Mouse (Mus musculus): ENCODE measurements around the gene Pnpla1. TPM values are rescaled to one million over a fixed set of nuclear protein-coding genes. Genes with fewer than 3 reads are reported as not detected.
A peak's percentile ranks its signal among the peaks of the same experiment; 100 is the strongest.
"Not testable (repeated sequence)": the region's sequence is repeated elsewhere in the genome, so short reads cannot be mapped to it uniquely, and the experiment has no call there.

The Pnpla1 gene
- total RNA-seq, 2 experiments from 2014 or later: not detected

DNA sequence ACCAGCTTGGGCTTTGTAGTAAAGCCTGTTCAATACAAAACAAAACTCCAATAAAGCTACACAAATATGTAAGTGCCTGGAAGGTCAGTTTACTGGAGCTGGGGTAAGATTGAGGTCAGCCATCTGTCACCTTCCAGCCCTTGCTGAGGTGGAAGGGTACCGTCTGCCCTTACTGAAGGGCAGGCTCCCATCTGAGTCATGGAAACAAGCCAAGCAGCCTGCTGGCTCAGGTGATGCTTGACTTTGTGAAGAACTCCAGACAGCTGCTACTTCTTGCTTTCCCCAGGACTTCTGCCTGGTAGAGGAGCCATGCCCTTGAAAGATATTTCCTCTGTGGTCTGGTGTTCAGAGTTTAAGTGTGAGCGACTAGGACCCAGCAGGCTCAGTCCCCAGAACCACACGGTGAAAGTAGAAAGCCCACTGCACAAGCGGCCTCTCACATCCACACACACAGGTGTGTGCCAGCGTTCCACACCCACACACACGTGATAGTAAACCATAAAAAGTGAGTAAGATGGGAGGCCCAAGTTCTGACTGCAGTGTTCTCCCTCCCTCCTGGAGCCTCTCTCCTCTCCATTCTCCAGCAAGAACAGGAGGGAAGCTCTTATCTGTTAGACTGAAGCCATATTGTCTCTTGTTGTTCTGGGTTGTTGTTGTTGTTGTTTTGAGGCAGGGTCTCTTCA is 32.7 kb upstream of the Pnpla1 start:
- TF ChIP-seq CTCF (IDR thresholded peaks at IDR 0.05): no peak
- Histone ChIP-seq H3K27ac (0 out of 2 replicates have a peak overlapping the region, but pooled peaks have one; percentile 1), H3K4me3 (no peak overlapping the region)
- DNase-seq: no peak
- intact Hi-C loops (cut with DNase I): no loop called here

DNA sequence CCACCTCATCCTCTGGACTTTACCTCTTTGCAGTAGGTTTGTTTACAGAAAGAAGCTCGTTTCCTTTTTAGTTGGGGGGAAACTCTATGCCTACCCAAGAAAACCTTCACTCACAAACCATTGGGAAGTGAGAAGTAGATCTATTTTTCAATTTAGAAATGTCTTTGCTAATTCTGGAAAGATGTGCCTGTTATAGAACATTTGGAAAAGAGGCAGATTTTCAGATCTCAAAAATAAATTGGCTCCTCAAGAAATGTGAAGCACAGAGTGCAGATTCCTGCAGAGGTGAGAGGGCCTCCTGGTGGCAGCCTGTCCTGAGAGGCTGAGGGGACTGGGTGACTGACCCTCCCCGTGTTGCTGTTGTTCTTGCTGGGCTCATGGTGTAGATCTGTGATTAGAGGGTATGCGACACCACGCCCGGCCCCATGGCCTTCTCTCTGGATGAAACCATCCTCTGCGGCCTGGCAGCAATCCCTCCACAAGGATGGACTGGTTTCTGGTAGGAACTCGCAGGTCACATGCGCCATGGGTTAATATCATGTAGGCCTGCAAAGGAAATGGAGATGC is 30.5 kb upstream of the Pnpla1 start:
- no peak overlapping the region for H3K4me3 ChIP-seq
- intact Hi-C loops (cut with DNase I): no loop called here
- no peak for TF ChIP-seq CTCF (IDR thresholded peaks at IDR 0.05)

DNA sequence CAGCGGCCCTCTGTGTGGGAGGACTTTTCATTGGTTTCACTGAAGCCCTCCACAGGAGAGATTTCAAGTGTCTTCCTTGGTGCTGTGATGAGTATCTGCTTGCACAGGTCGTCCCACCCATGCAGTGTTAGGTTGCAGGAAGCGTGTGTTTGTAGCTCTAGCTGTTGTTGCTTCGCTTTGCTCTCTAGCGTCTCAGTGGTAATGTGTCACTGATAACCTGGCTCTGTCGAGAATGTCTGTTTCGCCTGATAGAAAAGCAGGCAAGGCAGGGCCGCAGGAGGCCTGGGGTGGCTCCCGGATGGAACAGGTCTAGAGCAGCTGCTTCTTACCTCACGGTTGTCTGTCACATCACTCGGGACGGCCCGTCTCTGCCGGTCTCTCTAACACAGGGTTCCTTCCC is 29.1 kb upstream of the Pnpla1 start:
- intact Hi-C loops (cut with DNase I): no loop called here
- DNase-seq: no peak
- no peak overlapping the region for H3K4me3 ChIP-seq
- H3K27ac ChIP-seq: no peak overlapping the region
- TF ChIP-seq CTCF (IDR thresholded peaks at IDR 0.05): no peak

More for the DNA sequence above, 30.5 kb upstream of the Pnpla1 start:
- no peak for DNase-seq
- no peak overlapping the region for H3K27ac ChIP-seq

DNA sequence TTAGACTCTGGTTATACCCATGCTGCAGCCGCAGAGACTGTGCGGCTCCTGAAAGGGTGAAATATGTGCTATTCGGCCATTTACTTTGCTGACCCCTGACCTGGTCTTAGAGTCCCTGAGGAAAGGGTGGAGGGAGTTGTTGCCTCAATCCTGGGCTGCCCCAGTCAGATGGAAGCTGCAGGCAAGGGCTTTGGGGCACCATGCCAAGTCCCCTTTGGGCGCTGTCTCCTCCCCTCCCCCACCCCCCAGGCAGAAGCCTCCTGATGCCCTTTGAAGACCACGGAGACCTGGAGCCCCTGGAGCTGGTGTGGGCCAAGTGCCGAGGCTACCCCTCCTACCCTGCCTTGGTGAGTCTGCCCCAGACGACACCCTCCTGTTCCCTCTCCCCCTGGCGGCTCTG is 27.1 kb upstream of the Pnpla1 start:
- Histone ChIP-seq H3K27ac (no peak overlapping the region), H3K4me3 (no peak overlapping the region)
- DNase-seq: peak; percentile 45
- TF ChIP-seq CTCF (IDR thresholded peaks at IDR 0.05): no peak
- intact Hi-C loops (cut with DNase I): no loop called here

DNA sequence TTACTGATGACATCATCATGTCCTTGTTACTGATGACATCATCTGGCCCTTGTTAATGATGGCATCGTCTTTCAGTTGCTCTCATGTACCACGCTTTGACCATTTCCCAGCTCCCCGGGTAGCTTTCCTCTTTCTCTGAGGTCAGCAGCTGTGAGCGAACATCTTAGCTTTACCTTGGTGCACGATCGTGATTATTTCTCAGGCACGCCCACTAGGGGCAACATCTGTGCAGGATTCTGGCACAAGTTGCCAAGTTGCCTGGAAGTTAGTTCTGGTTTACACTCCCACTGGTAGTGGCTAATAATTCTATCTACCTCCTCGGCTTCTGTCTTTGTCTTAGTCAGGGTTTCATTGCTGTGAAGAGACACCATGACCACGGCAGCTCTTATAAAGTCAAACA is 26.2 kb upstream of the Pnpla1 start:
- TF ChIP-seq CTCF (IDR thresholded peaks at IDR 0.05): no peak
- intact Hi-C loops (cut with DNase I): no loop called here
- Histone ChIP-seq H3K27ac (no peak overlapping the region), H3K4me3 (no peak overlapping the region)
- no peak for DNase-seq

DNA sequence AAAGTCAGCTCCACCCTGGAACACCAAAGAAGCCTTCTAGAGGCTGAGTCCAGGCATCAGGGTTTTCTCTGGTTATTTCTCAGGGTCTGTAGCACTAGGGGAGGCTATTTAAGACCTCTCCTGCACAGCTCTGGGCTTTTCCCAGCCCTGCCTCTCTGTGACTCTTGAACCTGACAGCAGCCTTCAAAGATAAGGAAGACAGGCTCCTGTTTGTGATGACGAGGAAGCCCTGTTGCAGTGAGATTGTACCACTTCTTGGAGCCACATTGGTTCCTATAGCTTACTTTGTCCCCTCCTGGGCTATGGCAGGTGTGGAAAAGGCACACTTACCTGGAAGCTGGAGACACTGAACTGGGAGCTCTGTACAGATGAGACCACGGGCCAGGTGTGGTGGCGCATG is 25.3 kb upstream of the Pnpla1 start:
- H3K27ac ChIP-seq: no peak overlapping the region
- H3K4me3 ChIP-seq: no peak overlapping the region
- intact Hi-C loops (cut with DNase I): no loop called here
- DNase-seq: no peak
- no peak for TF ChIP-seq CTCF (IDR thresholded peaks at IDR 0.05)

DNA sequence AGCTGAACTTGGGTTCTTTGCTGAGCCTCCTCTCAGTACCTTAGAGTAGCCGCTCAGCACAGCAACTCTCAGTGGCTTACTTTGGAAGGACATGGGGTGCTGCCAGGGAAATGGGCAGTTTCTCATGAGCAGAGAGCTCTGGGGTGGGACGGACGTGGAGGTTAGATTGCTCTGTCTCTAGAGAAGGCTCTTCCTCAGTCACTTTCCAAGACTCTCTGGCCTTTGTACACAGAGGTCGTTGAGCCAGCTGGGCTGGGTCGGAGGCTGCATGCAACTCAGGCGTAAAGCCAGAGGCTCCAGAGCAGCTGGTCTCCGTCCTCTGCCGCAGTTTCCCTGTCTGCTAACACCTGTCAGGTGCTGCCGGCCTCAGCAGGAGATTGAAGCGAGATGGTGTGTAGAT is 23.5 kb upstream of the Pnpla1 start:
- peak; percentile 34; the same call in 1 of the 2 replicates for TF ChIP-seq CTCF (IDR thresholded peaks at IDR 0.05)
- peak; percentile 56 for DNase-seq
- intact Hi-C loops (cut with DNase I): no loop called here
- H3K4me3 ChIP-seq: no peak overlapping the region
- no peak overlapping the region for H3K27ac ChIP-seq

DNA sequence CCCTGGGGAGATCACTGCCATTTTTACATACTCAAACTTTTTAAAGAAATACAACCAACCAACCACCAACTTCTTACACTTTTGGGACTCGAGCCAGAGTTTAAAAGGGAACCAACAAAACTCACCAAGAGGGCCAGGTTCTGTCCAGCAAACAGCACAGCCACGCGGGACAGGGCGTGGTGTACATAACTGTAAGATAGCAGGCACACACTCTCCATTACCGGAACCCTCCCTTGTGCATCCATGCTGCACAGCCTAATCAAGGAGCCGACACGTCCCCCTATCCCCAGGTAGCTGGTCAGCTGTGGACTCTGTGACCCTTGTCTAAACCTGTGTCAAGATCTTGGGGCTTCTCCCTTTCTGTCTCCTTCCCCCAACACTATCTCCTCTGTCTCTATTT is 20.4 kb upstream of the Pnpla1 start:
- DNase-seq: no peak
- no peak for TF ChIP-seq CTCF (IDR thresholded peaks at IDR 0.05)
- H3K4me3 ChIP-seq: no peak overlapping the region
- H3K27ac ChIP-seq: no peak overlapping the region
- intact Hi-C loops (cut with DNase I): no loop called here

DNA sequence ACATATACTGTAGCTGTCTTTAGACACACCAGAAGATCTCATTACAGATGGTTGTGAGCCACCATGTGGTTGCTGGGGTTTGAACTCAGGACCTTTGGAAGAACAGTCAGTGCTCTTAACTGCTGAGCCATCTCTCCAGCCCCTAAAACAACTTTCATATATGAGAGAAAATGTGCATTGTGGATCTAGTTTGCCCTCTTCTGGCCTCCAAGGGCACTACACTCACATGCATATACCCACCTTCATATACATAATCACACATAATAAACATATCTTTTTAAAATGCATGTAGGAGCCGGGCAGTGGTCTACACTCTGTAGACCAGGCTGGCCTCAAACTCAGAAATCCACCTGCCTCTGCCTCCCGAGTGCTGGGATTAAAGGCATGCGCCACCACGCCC is 16.3 kb upstream of the Pnpla1 start:
- peak; percentile 7; the same call in 1 of the 2 replicates for TF ChIP-seq CTCF (IDR thresholded peaks at IDR 0.05)
- H3K4me3 ChIP-seq; H3K27ac ChIP-seq; intact Hi-C loops (cut with DNase I); DNase-seq: not testable (repeated sequence)

DNA sequence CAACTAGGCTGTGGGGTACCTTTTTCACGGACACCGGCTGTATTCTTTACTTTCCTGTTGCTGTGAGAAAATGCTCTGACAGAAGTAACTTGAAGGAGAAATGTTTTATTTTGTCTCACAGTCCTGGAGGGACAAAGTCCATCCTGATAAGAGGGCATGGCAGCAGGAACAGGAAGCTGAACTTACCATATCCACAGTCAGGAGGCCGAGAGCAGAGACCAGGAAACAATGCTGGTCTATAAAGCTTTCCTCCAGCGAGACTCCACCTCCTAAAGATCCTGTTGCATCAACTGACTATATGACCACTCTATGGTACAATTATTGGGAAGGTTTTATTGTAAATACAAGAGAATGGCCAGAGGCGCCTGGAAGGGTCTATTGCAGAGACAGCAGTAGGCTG is 14.5 kb upstream of the Pnpla1 start:
- Histone ChIP-seq H3K4me3 (no peak overlapping the region), H3K27ac (no peak overlapping the region)
- TF ChIP-seq CTCF (IDR thresholded peaks at IDR 0.05): no peak
- no peak for DNase-seq
- intact Hi-C loops (cut with DNase I): no loop called here

DNA sequence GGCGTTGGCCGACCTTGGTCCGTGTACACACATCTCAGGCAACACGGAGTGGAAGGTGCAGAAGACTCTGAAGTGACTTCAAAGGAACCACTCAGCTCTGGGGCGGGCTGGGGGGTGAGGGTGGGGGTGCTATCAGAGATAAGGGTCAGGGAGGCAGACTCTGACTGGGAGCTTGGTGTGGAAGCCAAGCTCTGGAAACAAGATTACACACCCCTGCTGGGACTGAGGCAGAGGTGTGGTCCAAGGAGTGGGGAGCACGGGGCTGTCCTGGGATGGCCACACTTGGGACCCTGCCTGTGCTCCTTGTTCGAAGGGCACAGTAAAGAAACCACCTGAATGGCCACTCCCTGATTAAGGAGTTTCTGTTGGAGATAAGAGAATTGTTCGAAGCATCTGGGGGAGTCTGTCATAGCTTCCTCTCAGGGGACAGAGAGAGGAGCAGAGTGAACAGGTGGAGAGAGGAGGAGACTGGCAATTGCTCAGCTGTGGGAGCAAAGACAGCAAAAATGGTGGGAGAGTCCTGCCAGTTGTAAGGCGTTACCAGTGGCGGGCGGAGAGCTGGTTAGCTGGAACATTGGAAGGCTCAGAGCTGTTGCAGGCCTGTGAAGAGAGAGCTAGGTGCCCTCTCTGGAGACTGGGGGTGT is 11.1 kb upstream of the Pnpla1 start:
- no peak for DNase-seq
- TF ChIP-seq CTCF (IDR thresholded peaks at IDR 0.05): no peak
- Histone ChIP-seq H3K27ac (no peak overlapping the region), H3K4me3 (no peak overlapping the region)
- intact Hi-C loops (cut with DNase I): no loop called here

DNA sequence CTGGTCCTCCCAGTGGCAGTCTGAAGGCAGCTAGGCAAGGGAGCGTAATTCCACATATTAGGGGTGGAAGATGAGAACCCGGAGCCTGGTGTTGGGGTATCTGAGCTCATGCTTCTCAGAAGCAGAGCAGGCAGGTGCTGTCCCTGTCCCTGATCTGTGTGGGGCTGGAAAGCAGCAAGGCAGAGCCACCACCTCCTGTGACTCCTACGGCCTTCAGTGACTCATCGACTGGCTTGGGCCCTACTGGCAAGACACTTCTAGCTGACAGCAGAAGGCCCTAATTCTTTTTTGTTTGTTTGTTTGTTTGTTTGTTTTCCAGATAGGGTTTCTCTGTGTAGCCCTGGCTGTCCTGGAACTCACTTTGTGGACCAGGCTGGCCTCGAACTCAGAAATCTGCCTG is 7.7 kb upstream of the Pnpla1 start:
- no peak overlapping the region for H3K4me3 ChIP-seq
- no peak overlapping the region for H3K27ac ChIP-seq
- intact Hi-C loops (cut with DNase I): no loop called here
- TF ChIP-seq CTCF (IDR thresholded peaks at IDR 0.05): no peak
- no peak for DNase-seq

DNA sequence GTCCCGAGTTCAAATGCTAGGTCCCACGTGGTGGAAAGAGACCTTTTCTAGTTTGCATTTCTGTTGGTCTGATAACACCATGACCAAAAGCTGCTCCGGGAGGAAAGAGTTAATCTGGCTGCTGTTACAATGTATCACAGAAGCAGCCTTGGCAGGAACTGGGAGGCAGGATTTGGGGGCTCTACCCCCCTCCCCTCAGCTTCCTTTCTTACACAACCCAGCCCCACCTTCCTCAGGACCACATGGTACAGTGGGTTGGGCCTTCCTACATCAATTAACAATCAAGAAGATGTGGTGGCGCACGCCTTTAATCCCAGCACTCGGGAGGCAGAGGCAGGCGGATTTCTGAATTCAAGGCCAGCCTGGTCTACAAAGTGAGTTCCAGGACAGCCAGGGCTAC is 3.8 kb upstream of the Pnpla1 start:
- intact Hi-C loops (cut with DNase I): no loop called here
- Histone ChIP-seq H3K4me3 (no peak overlapping the region), H3K27ac (no peak overlapping the region)
- TF ChIP-seq CTCF (IDR thresholded peaks at IDR 0.05): no peak
- no peak for DNase-seq

Measured in gastrocnemius, adult 2 months (tissue).